Mouse (Mus musculus): ENCODE data around the gene Lrrc8a.

GRCm38 (mm10) chr2:30200388-30200925 lies 37.1 kb upstream of the Lrrc8a start:
- TF ChIP-seq POLR2A (IDR thresholded peaks at IDR 0.05; ENCODE audit: extremely low read depth, insufficient read depth, low read length) (no peak), CTCF (IDR thresholded peaks at IDR 0.05; ENCODE audit: extremely low read depth, insufficient read depth, low read length) (no peak)

Measured in cortical plate, adult 2 months (tissue).